Mouse (Mus musculus) G1E (cell line): Measurements from ENCODE around the gene Insc. TPM values are rescaled to one million over a fixed set of nuclear protein-coding genes. Genes with fewer than 3 reads are reported as not detected.
"Not testable (repeated sequence)": the region's sequence is repeated elsewhere in the genome, so short reads cannot be mapped to it uniquely, and the experiment has no call there.

Experiments used
- ATAC-seq: 2 replicates; pipeline ENCODE4 v1.8.0; 2016; ENCODE audit warnings: mild to moderate bottlenecking; ENCODE audit not compliant: insufficient number of reproducible peaks, poor library complexity, low FRiP score, severe bottlenecking; ENCODE audit errors: extremely low read depth
- DNase-seq: peaks from one replicate; pipeline ENCODE4 v3.0.0; 2012; ENCODE audit warnings: low spot score
- H3K27me3 ChIP-seq: 2 replicates; pipeline ENCODE4 v1.6.1; 2012; ENCODE audit warnings: mild to moderate bottlenecking, low read length, inconsistent platforms; ENCODE audit not compliant: insufficient read depth
- H3K36me3 ChIP-seq: replicated peaks from 2 replicates; pipeline ENCODE3; 2012; ENCODE audit warnings: mild to moderate bottlenecking, inconsistent platforms
- H3K4me1 ChIP-seq: 2 replicates; pipeline ENCODE4 v1.6.1; 2012; ENCODE audit warnings: low read depth, low read length, inconsistent platforms, mixed read lengths; ENCODE audit not compliant: insufficient read depth
- H3K4me3 ChIP-seq: 2 replicates; pipeline ENCODE4 v1.5.1; 2012; ENCODE audit warnings: low read depth, mild to moderate bottlenecking, inconsistent platforms, low read length, moderate library complexity, mixed read lengths
- H3K9me3 ChIP-seq: replicated peaks from 2 replicates; pipeline ENCODE4 v1.6.1; 2012; ENCODE audit warnings: inconsistent platforms
- CTCF ChIP-seq: IDR thresholded peaks from 2 replicates; pipeline ENCODE4 v1.5.1; 2012; ENCODE audit warnings: low read depth, low read length, inconsistent platforms, mixed read lengths
- GATA1 ChIP-seq: IDR thresholded peaks from 2 replicates; pipeline ENCODE4 v1.6.1; 2012; ENCODE audit warnings: borderline replicate concordance, low read length, inconsistent platforms, mixed read lengths
- GATA2 ChIP-seq: IDR thresholded peaks from 2 replicates; pipeline ENCODE4 v1.6.1; 2012; ENCODE audit warnings: low read depth, low read length, inconsistent platforms, borderline replicate concordance
- POLR2AphosphoS5 ChIP-seq: IDR thresholded peaks from 2 replicates; pipeline ENCODE4 v1.6.1; 2012; ENCODE audit warnings: low read depth, low read length, inconsistent platforms; ENCODE audit not compliant: insufficient replicate concordance
- TAL1 ChIP-seq: conservative IDR thresholded peaks from 2 replicates; pipeline ENCODE4 v1.6.1; 2012; ENCODE audit warnings: low read depth, low read length, inconsistent platforms, mixed read lengths
- polyA plus RNA-seq: library from polyadenylated mRNA; stranded (reverse); fragments of >175 nt; gene quantifications from 2 replicates; pipeline ENCODE4 v1.2.3, GENCODE M21; 2012
- total RNA-seq, 2 experiments: library from RNA; stranded (forward) in 1 of 2; stranded (reverse) in 1 of 2; fragments of 200-1000 nt in 1 of 2; fragments of >200 nt in 1 of 2; fragmentation: Nextera tagmentation in 1 of 2; gene quantifications; 2 replicates each; pipeline ENCODE4 v1.2.3; 2014 to 2017

Gene Insc
- total and polyA plus RNA-seq, 3 experiments, result not detected

GRCm38 (mm10) chr7:114718300-114718699 is 25.2 kb upstream of the Insc start, which contains the start of gene Calcb:
Gene Calcb (plus strand): TSS chr7:114718643.
- H3K4me1 ChIP-seq, result no peaks in the 10 kb centered on the region
- TF ChIP-seq GATA2 (no peak), CTCF (no peak), POLR2AphosphoS5 (no peak), TAL1 (no peak), GATA1 (no peak)
- H3K9me3 ChIP-seq, result no peaks in the 10 kb centered on the region
- H3K36me3 ChIP-seq, result no peaks in the 10 kb centered on the region
- no peak for DNase-seq
- no peak within 1 kb of the TSS for H3K4me3 ChIP-seq
- 0 out of 2 replicates have a peak, but pooled peaks cover 5% of the 10 kb centered on the region for H3K27me3 ChIP-seq
- no peak for ATAC-seq

DNA sequence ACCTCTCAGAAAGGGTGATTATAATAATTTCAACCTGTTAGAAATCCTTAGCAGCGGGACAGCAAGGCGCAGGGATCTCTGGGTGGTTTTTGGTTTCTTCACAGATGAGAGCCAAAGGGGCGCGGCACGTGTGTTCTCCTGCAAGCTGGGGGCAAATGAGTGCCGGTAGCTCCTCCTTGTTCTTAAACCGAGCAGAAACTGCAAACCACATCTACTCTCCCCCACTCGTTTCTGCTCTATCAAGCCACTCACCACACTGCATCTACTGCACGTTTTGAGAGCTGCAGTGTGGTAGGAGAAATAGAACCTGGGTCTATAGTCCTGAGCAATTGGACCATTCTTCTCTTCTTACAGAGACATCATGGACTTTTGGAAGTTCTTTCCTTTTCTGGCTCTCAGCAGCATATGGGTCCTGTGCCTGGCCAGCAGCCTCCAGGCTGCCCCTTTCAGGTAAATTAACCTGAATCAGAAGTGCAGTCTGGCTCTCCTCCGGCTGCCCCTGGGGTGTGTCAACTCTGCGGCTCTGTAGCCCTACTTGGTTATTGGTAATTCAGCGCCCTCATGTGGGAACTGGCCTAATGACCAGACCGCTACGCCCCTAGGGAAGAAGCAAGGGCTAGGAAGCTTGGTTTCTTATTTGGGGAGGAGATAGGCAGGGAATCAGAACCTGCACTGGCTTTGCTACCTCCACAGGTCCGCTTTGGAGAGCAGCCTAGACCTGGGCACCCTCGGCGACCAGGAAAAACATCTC is 23.9 kb upstream of the Insc start:
- Histone ChIP-seq H3K4me1 (no peaks in the 10 kb centered on the region), H3K36me3 (no peaks in the 10 kb centered on the region), H3K27me3 (0 out of 2 replicates have a peak, but pooled peaks cover 5% of the 10 kb centered on the region), H3K9me3 (no peaks in the 10 kb centered on the region), H3K4me3 (no peak overlapping the region)
- TF ChIP-seq GATA2 (no peak), CTCF (no peak), POLR2AphosphoS5 (no peak), GATA1 (no peak), TAL1 (no peak)
- DNase-seq, result no peak
- no peak for ATAC-seq

DNA sequence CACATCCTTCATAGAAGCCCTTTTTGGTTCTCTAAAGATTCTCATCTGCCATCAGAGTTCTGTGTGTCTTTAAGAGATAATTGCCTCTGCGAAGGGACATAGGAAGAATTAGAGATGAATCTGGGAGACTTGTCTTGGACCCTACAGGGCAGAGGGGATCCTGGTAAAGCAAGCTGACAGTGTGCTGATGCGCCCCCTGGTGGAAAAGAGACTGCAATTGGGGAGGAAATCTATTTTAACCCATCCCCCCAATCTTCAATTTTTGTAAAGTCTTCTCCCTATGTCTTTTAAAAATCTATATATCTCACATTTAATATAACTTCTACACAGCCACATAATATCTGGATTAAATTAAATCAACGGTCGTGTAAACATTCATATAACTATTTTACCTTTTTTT is 13.8 kb upstream of the Insc start:
- H3K36me3 ChIP-seq, H3K4me1 ChIP-seq, DNase-seq, ATAC-seq, H3K4me3 ChIP-seq, H3K27me3 ChIP-seq, H3K9me3 ChIP-seq: not testable (repeated sequence)
- TF ChIP-seq CTCF, result 0 out of 2 replicates have a peak, but pooled peaks have one; percentile 5

- Histone ChIP-seq H3K4me1 (no peaks in the 10 kb centered on the region), H3K27me3 (peaks cover 5% of the 10 kb centered on the region; the same call in 1 of the 2 replicates), H3K4me3 (no peak overlapping the region), H3K36me3 (no peaks in the 10 kb centered on the region), H3K9me3 (no peaks in the 10 kb centered on the region)
- DNase-seq, result no peak
- no peak for ATAC-seq
- no peak for TF ChIP-seq TAL1
- TF ChIP-seq POLR2AphosphoS5, result no peak
- no peak for TF ChIP-seq CTCF
- TF ChIP-seq GATA2, result no peak
- no peak for TF ChIP-seq GATA1
These were observed 12.3 kb upstream of the Insc start for GRCm38 (mm10) chr7:114731175-114731574.

- H3K9me3 ChIP-seq, DNase-seq, H3K4me1 ChIP-seq, ATAC-seq, H3K4me3 ChIP-seq, H3K36me3 ChIP-seq, H3K27me3 ChIP-seq: not testable (repeated sequence)
- peak; percentile 3; the same call in 1 of the 2 replicates for TF ChIP-seq CTCF
These were observed 11.8 kb upstream of the Insc start for GRCm38 (mm10) chr7:114731700-114732099.

DNA sequence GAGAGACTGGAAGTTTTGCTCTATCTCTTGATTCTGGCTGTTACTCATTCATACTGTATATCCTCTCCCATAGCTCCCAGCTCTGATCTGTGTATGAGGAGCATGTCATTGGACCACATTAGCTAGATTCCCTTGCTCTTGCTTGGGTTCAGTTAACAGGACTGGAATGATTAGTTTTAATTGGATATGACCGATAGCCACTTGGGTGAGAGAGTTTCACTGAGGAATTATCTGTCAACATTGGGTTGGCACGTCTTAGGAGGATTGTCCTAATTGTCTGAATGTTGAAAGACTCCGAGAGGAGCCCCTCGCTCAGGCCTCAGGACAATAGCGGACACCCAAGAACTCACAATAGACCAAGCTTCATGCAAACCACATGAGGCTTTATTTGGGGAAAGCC is 7.2 kb upstream of the Insc start:
- Histone ChIP-seq H3K9me3 (no peaks in the 10 kb centered on the region), H3K4me1 (no peaks in the 10 kb centered on the region), H3K4me3 (no peak overlapping the region), H3K27me3 (no peaks in the 10 kb centered on the region), H3K36me3 (no peaks in the 10 kb centered on the region)
- DNase-seq (no peak), ATAC-seq (no peak)
- TF ChIP-seq TAL1 (no peak), POLR2AphosphoS5 (no peak), GATA2 (no peak), CTCF (no peak), GATA1 (no peak)

DNA sequence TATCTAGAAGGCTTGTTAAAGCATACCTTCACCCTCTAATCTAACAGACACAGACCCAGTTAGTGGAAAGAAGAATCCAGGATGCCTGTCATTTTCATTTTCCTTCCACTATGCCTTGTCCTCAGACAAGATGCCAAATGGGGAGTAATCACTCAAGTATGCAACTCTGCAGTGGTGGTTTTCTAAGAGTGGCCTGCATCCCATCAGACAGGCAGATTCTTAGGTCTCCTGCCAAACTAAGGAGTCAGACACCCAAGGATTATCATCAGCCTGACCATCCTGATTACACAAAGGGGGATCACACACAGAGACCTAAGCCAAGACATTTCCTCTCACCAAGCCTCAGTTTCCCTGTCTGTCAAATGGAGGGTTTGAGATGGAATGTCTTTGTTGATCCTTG is 5.3 kb upstream of the Insc start:
- Histone ChIP-seq H3K9me3 (no peaks in the 10 kb centered on the region), H3K4me3 (no peak overlapping the region), H3K4me1 (no peaks in the 10 kb centered on the region), H3K36me3 (no peaks in the 10 kb centered on the region), H3K27me3 (no peaks in the 10 kb centered on the region)
- ATAC-seq (no peak), DNase-seq (no peak)
- no peak for TF ChIP-seq GATA1
- no peak for TF ChIP-seq GATA2
- no peak for TF ChIP-seq TAL1
- TF ChIP-seq CTCF, result no peak
- no peak for TF ChIP-seq POLR2AphosphoS5
